Comparison of ENCODE assay signal across 15 mouse cellular contexts in genomic region chr6:88226570-88226994, GRCm38 (mm10). TPM values are rescaled to one million over a fixed set of nuclear protein-coding genes. Genes with fewer than 3 reads are reported as not detected.
DNase-seq lines count a peak whose midpoint lies in the region; ATAC-seq and TF ChIP-seq lines count a peak whose summit lies in the region.
"Had no signal": no experiment of that assay in that cellular context is flagged by ENCODE, and none has a peak within 500 bp of the region (broad histone marks: within the 10 kb centered on the region; RNA-seq: fewer than 3 reads in every experiment).

No protein-coding gene starts in this region.

- DNase-seq in lung, postnatal 0 days (ENCODE audit: low spot score) = no peak
- DNase-seq in lung, postnatal 10 days = no peak
- DNase-seq in embryonic facial prominence, embryonic 10.5 days (ENCODE audit: low spot score) = peak; percentile 35
- DNase-seq in gastrocnemius, adult 8-10 months (ENCODE audit: low spot score in 2 of 2) = no peak
- no peak for DNase-seq in urinary bladder, postnatal 4 days (ENCODE audit: low spot score in 2 of 2)
- no peak for DNase-seq in cerebellum, postnatal 14 days
- DNase-seq: adrenal gland, postnatal 36 days; gastrocnemius, postnatal 10 days; lung, adult 2 months had no signal

- ATAC-seq in lung, postnatal 0 days = no peak
- ATAC-seq in hindbrain, embryonic 15.5 days (ENCODE audit: low FRiP score, low read depth) = peak; percentile 72
- ATAC-seq in neural tube, embryonic 13.5 days (ENCODE audit: low read depth) = peak; percentile 40; the same call in 1 of the 2 replicates

- 0 out of 2 replicates have a peak, but pooled peaks have one; percentile 14 for TF ChIP-seq CTCF in lung, postnatal 0 days (IDR thresholded peaks at IDR 0.05)

- no peaks in the 10 kb centered on the region for H3K27me3 ChIP-seq in lung, postnatal 0 days (replicated peaks; ENCODE audit: insufficient read depth, low read length)
- H3K27me3 ChIP-seq in embryonic facial prominence, embryonic 10.5 days (replicated peaks; ENCODE audit: low read depth, poor library complexity, severe bottlenecking) = peaks cover 52% of the 10 kb centered on the region
- H3K27me3 ChIP-seq in hindbrain, embryonic 15.5 days = no peaks in the 10 kb centered on the region
- peaks cover 21% of the 10 kb centered on the region for H3K27me3 ChIP-seq in neural tube, embryonic 13.5 days

- 23% methylated on average over 5 of the region's 5 CpGs for WGBS in lung, postnatal 0 days
- WGBS in embryonic facial prominence, embryonic 10.5 days = 13% methylated on average over 5 of the region's 5 CpGs
- 11% methylated on average over 5 of the region's 5 CpGs for WGBS in hindbrain, embryonic 15.5 days
- WGBS in neural tube, embryonic 13.5 days = 7% methylated on average over 5 of the region's 5 CpGs

- H3K27ac ChIP-seq in lung, postnatal 0 days (ENCODE audit: low read length) = no peak overlapping the region
- no peak overlapping the region for H3K27ac ChIP-seq in embryonic facial prominence, embryonic 10.5 days (replicated peaks)
- H3K27ac ChIP-seq in hindbrain, embryonic 15.5 days (replicated peaks) = no peak overlapping the region
- H3K27ac ChIP-seq in neural tube, embryonic 13.5 days (replicated peaks) = no peak overlapping the region

- H3K4me2 ChIP-seq in lung, postnatal 0 days (replicated peaks; ENCODE audit: low read depth, low read length) = no peak overlapping the region
- no peak overlapping the region for H3K4me2 ChIP-seq in hindbrain, embryonic 15.5 days
- H3K4me2 ChIP-seq in neural tube, embryonic 13.5 days = no peak overlapping the region

- no peaks in the 10 kb centered on the region for H3K36me3 ChIP-seq in lung, postnatal 0 days (ENCODE audit: insufficient read depth, low read length)
- H3K36me3 ChIP-seq in embryonic facial prominence, embryonic 10.5 days (replicated peaks) = no peaks in the 10 kb centered on the region
- no peaks in the 10 kb centered on the region for H3K36me3 ChIP-seq in hindbrain, embryonic 15.5 days
- no peaks in the 10 kb centered on the region for H3K36me3 ChIP-seq in neural tube, embryonic 13.5 days

- H3K9me3 ChIP-seq in lung, postnatal 0 days (ENCODE audit: low read length) = no peaks in the 10 kb centered on the region
- no peaks in the 10 kb centered on the region for H3K9me3 ChIP-seq in embryonic facial prominence, embryonic 10.5 days
- H3K9me3 ChIP-seq in hindbrain, embryonic 15.5 days = no peaks in the 10 kb centered on the region
- no peaks in the 10 kb centered on the region for H3K9me3 ChIP-seq in neural tube, embryonic 13.5 days

- H3K4me3 ChIP-seq in lung, postnatal 0 days (ENCODE audit: low read depth, low read length) = no peak overlapping the region
- H3K4me3 ChIP-seq in embryonic facial prominence, embryonic 10.5 days = no peak overlapping the region
- no peak overlapping the region for H3K4me3 ChIP-seq in hindbrain, embryonic 15.5 days
- no peak overlapping the region for H3K4me3 ChIP-seq in neural tube, embryonic 13.5 days

- H3K4me1 ChIP-seq in lung, postnatal 0 days (ENCODE audit: insufficient read depth, low read depth, low read length) = no peaks in the 10 kb centered on the region
- H3K4me1 ChIP-seq in embryonic facial prominence, embryonic 10.5 days = peaks cover 32% of the 10 kb centered on the region
- H3K4me1 ChIP-seq in hindbrain, embryonic 15.5 days (replicated peaks) = 0 out of 2 replicates have a peak, but pooled peaks cover 4% of the 10 kb centered on the region
- H3K4me1 ChIP-seq in neural tube, embryonic 13.5 days (replicated peaks) = peaks cover 7% of the 10 kb centered on the region

- TF ChIP-seq EP300 in lung, postnatal 0 days (IDR thresholded peaks at IDR 0.05) = no peak

- H3K9ac ChIP-seq in lung, postnatal 0 days (replicated peaks; ENCODE audit: low read depth) = no peak overlapping the region
- no peak overlapping the region for H3K9ac ChIP-seq in hindbrain, embryonic 15.5 days
- H3K9ac ChIP-seq in neural tube, embryonic 13.5 days = no peak overlapping the region

RNA-seq across cellular contexts. Expression of gene Dnajb8, which starts 4.5 kb away (rescaled TPM):
- polyA plus RNA-seq in lung, postnatal 0 days (2015; fragmentation: Nextera tagmentation; extraction: Ambion mirVana) = not detected in 2 replicates
- polyA plus RNA-seq in embryonic facial prominence, embryonic 10.5 days (2016; fragmentation: Nextera tagmentation; extraction: Ambion mirVana) = not detected in 2 replicates
- not detected in 2 replicates for polyA plus RNA-seq in hindbrain, embryonic 15.5 days (2015; fragmentation: Nextera tagmentation; extraction: Ambion mirVana)
- not detected in 2 replicates for polyA plus RNA-seq in neural tube, embryonic 13.5 days (2015; fragmentation: Nextera tagmentation; extraction: Ambion mirVana)
- not detected for total RNA-seq in gastrocnemius, adult 8-10 months (2022)
- total RNA-seq: adrenal gland, postnatal 36 days; ES-E14; gastrocnemius, postnatal 10 days; hematopoietic stem cell, adult 5-6 weeks; layer of hippocampus, postnatal 10 days had no signal
- polyA plus RNA-seq: cortical plate, adult 2 months; lung, adult 2 months had no signal

RNA-seq across cellular contexts. Expression of gene Gata2, which starts 32.9 kb away (rescaled TPM):
- 86.2 and 104 TPM in 2 replicates for polyA plus RNA-seq in lung, postnatal 0 days (2015; fragmentation: Nextera tagmentation; extraction: Ambion mirVana)
- polyA plus RNA-seq in embryonic facial prominence, embryonic 10.5 days (2016; fragmentation: Nextera tagmentation; extraction: Ambion mirVana) = 34.6 and 35.9 TPM in 2 replicates
- 18.1 and 20.2 TPM in 2 replicates for polyA plus RNA-seq in hindbrain, embryonic 15.5 days (2015; fragmentation: Nextera tagmentation; extraction: Ambion mirVana)
- 6.8 and 6.9 TPM in 2 replicates for polyA plus RNA-seq in neural tube, embryonic 13.5 days (2015; fragmentation: Nextera tagmentation; extraction: Ambion mirVana)
- 1 to 10 TPM; 3.0 to 6.0 (median 4.1) TPM for total RNA-seq in gastrocnemius, adult 8-10 months (2022)
